Mouse (Mus musculus) kidney, embryonic 15.5 days (tissue): ENCODE measurements around the gene Gm20708. TPM values are rescaled to one million over a fixed set of nuclear protein-coding genes. Genes with fewer than 3 reads are reported as not detected.

ENCODE experiments used
- ATAC-seq: fragments of 200-750 bp; cut with Nextera tagmentation; replicated peaks from 2 replicates; pipeline ENCODE4 v1.8.0; 2017; ENCODE audit warnings: moderate TSS enrichment; ENCODE audit not compliant: low FRiP score
- H3K27ac ChIP-seq: fragments of 300-500 bp; sonication (generic); 2 replicates; pipeline ENCODE4 v1.5.1; 2015; ENCODE audit warnings: mild to moderate bottlenecking, inconsistent platforms
- H3K27me3 ChIP-seq: fragments of 300-500 bp; sonication (generic); 2 replicates; pipeline ENCODE4 v1.6.1; 2015; ENCODE audit warnings: inconsistent platforms
- H3K36me3 ChIP-seq: fragments of 300-500 bp; sonication (generic); 2 replicates; pipeline ENCODE4 v1.6.1; 2015; ENCODE audit warnings: inconsistent platforms
- H3K4me1 ChIP-seq: fragments of 300-500 bp; sonication (generic); 2 replicates; pipeline ENCODE4 v1.6.1; 2015; ENCODE audit warnings: inconsistent platforms
- H3K4me2 ChIP-seq: fragments of 300-500 bp; sonication (generic); 2 replicates; pipeline ENCODE4 v1.6.1; 2015; ENCODE audit warnings: moderate library complexity, mild to moderate bottlenecking, inconsistent platforms
- H3K4me3 ChIP-seq: fragments of 300-500 bp; sonication (generic); replicated peaks from 2 replicates; pipeline ENCODE4 v1.5.1; 2015; ENCODE audit warnings: mild to moderate bottlenecking, inconsistent platforms
- H3K9ac ChIP-seq: fragments of 300-500 bp; sonication (generic); 2 replicates; pipeline ENCODE4 v1.6.1; 2015; ENCODE audit warnings: mild to moderate bottlenecking, inconsistent platforms
- H3K9me3 ChIP-seq: fragments of 300-500 bp; sonication (generic); replicated peaks from 2 replicates; pipeline ENCODE4 v1.6.1; 2016; ENCODE audit warnings: inconsistent platforms
- WGBS: fragments of 180-500 bp; shearing (Covaris S2); methylation state at CpG from one replicate; pipeline ENCODE4 v1.1.7; 2015; ENCODE audit warnings: mixed read lengths; 5-methylcytosine and 5-hydroxymethylcytosine counted together
- polyA plus RNA-seq: library from polyadenylated mRNA; unstranded; fragments of >200 nt; fragmentation: Nextera tagmentation; extraction: Ambion mirVana; gene quantifications from 2 replicates; pipeline ENCODE4 v1.2.1, GENCODE M21; 2015

The Gm20708 gene
- 0.54 and 0.91 TPM in 2 replicates for polyA plus RNA-seq

GRCm38 (mm10) chr11:117809407-117810311 lies at the start of gene Gm20708, which contains the start of gene Syngr2:
Gene Gm20708, plus strand, starts transcription at chr11:117809668.
Gene Syngr2, plus strand, starts transcription at chr11:117809668.
- Histone ChIP-seq H3K9ac (peak within 1 kb of the TSS; percentile 66), H3K4me1 (peaks cover 25% of the 10 kb centered on the region), H3K9me3 (no peaks in the 10 kb centered on the region), H3K36me3 (peaks cover 27% of the 10 kb centered on the region), H3K27me3 (no peaks in the 10 kb centered on the region), H3K4me3 (peak within 1 kb of the TSS; percentile 78), H3K4me2 (peak within 1 kb of the TSS; percentile 89), H3K27ac (peak within 1 kb of the TSS; percentile 72)
- WGBS = under 1% methylated on average over 75 of the region's 75 CpGs
- peak; percentile 76 for ATAC-seq

GRCm38 (mm10) chr11:117760374-117761119 lies 48.9 kb upstream of the Gm20708 start:
- no peaks in the 10 kb centered on the region for H3K4me1 ChIP-seq
- H3K27me3 ChIP-seq = no peaks in the 10 kb centered on the region
- no peak overlapping the region for H3K9ac ChIP-seq
- H3K9me3 ChIP-seq = no peaks in the 10 kb centered on the region
- no peak overlapping the region for H3K4me2 ChIP-seq
- H3K36me3 ChIP-seq = peaks cover 88% of the 10 kb centered on the region
- ATAC-seq = 0 out of 2 replicates have a peak, but pooled peaks have one; percentile 37
- no peak overlapping the region for H3K4me3 ChIP-seq
- WGBS = 89% methylated on average over 26 of the region's 26 CpGs
- no peak overlapping the region for H3K27ac ChIP-seq

GRCm38 (mm10) chr11:117761801-117762200 lies 47.7 kb upstream of the Gm20708 start:
- Histone ChIP-seq H3K36me3 (peaks cover 88% of the 10 kb centered on the region), H3K4me2 (no peak overlapping the region), H3K4me3 (no peak overlapping the region), H3K4me1 (peaks cover 6% of the 10 kb centered on the region; the same call in 1 of the 2 replicates), H3K27ac (no peak overlapping the region), H3K9me3 (no peaks in the 10 kb centered on the region), H3K9ac (no peak overlapping the region), H3K27me3 (no peaks in the 10 kb centered on the region)
- WGBS = 83% methylated on average over 13 of the region's 13 CpGs
- no peak for ATAC-seq

DNA sequence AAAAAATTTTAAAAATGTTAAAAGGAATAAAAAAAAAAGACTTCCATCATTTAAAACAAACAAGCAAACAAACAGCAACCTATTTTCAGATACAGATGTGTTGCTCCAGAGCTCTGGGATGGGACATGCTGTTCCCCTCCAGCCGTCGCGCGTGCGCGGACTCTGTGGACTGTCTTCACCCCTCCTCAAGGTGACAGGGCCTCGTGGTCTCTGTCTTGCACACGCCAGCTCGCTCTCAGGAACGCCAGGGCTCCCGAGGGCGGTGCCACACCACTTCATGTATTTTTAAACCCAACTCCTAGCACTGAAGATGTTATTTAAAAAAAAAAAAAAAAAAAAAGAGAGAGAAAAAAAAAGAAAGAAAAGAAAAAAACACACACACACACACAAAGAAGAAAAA lies 47.2 kb upstream of the Gm20708 start:
- ATAC-seq = no peak
- Histone ChIP-seq H3K36me3 (peaks cover 86% of the 10 kb centered on the region), H3K9me3 (no peaks in the 10 kb centered on the region), H3K4me1 (peaks cover 6% of the 10 kb centered on the region; the same call in 1 of the 2 replicates), H3K9ac (no peak overlapping the region), H3K4me2 (no peak overlapping the region), H3K27me3 (no peaks in the 10 kb centered on the region), H3K4me3 (no peak overlapping the region), H3K27ac (no peak overlapping the region)
- 79% methylated on average over 12 of the region's 12 CpGs for WGBS

DNA sequence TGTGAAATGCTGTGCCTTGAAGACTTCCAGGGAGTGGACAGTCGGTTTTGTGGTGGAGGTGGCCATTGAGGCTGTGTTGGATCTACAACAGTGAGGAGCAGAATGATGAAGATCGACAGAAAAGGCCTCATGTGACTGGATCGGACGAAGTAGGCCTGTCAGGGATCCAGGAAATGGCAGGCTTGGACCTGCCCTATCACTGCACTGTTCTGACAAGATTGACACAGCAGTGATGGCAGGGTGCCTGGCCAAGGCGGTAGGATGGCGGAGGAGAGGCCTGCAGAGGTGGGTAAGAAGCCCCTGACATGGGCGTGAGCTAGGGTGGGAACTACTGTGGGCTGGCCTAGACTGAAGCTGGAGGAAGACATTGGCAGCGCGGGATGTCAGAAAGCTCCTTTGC lies 45.1 kb upstream of the Gm20708 start:
- H3K4me2 ChIP-seq = no peak overlapping the region
- H3K27ac ChIP-seq = no peak overlapping the region
- no peaks in the 10 kb centered on the region for H3K27me3 ChIP-seq
- no peak overlapping the region for H3K9ac ChIP-seq
- H3K36me3 ChIP-seq = peaks cover 70% of the 10 kb centered on the region
- H3K4me1 ChIP-seq = peaks cover 10% of the 10 kb centered on the region; the same call in 1 of the 2 replicates
- no peaks in the 10 kb centered on the region for H3K9me3 ChIP-seq
- H3K4me3 ChIP-seq = no peak overlapping the region
- 91% methylated on average over 9 of the region's 9 CpGs for WGBS
- no peak for ATAC-seq

- no peaks in the 10 kb centered on the region for H3K27me3 ChIP-seq
- H3K27ac ChIP-seq = no peak overlapping the region
- H3K4me2 ChIP-seq = no peak overlapping the region
- peaks cover 60% of the 10 kb centered on the region for H3K36me3 ChIP-seq
- no peak overlapping the region for H3K4me3 ChIP-seq
- no peak for ATAC-seq
- H3K9me3 ChIP-seq = no peaks in the 10 kb centered on the region
- H3K9ac ChIP-seq = no peak overlapping the region
- H3K4me1 ChIP-seq = peaks cover 14% of the 10 kb centered on the region; the same call in 1 of the 2 replicates
- 86% methylated on average over 5 of the region's 5 CpGs for WGBS
Observed at GRCm38 (mm10) chr11:117765361-117765760, 44.1 kb upstream of the Gm20708 start.

- no peak for ATAC-seq
- 0 out of 2 replicates have a peak overlapping the region, but pooled peaks have one; percentile 27 for H3K27ac ChIP-seq
- peaks cover 18% of the 10 kb centered on the region; the same call in 1 of the 2 replicates for H3K4me1 ChIP-seq
- no peak overlapping the region for H3K9ac ChIP-seq
- H3K9me3 ChIP-seq = no peaks in the 10 kb centered on the region
- no peak overlapping the region for H3K4me2 ChIP-seq
- H3K36me3 ChIP-seq = peaks cover 54% of the 10 kb centered on the region
- WGBS = 82% methylated on average over 3 of the region's 3 CpGs
- no peak overlapping the region for H3K4me3 ChIP-seq
- H3K27me3 ChIP-seq = no peaks in the 10 kb centered on the region
Observed at GRCm38 (mm10) chr11:117766275-117766674, 43.2 kb upstream of the Gm20708 start.

DNA sequence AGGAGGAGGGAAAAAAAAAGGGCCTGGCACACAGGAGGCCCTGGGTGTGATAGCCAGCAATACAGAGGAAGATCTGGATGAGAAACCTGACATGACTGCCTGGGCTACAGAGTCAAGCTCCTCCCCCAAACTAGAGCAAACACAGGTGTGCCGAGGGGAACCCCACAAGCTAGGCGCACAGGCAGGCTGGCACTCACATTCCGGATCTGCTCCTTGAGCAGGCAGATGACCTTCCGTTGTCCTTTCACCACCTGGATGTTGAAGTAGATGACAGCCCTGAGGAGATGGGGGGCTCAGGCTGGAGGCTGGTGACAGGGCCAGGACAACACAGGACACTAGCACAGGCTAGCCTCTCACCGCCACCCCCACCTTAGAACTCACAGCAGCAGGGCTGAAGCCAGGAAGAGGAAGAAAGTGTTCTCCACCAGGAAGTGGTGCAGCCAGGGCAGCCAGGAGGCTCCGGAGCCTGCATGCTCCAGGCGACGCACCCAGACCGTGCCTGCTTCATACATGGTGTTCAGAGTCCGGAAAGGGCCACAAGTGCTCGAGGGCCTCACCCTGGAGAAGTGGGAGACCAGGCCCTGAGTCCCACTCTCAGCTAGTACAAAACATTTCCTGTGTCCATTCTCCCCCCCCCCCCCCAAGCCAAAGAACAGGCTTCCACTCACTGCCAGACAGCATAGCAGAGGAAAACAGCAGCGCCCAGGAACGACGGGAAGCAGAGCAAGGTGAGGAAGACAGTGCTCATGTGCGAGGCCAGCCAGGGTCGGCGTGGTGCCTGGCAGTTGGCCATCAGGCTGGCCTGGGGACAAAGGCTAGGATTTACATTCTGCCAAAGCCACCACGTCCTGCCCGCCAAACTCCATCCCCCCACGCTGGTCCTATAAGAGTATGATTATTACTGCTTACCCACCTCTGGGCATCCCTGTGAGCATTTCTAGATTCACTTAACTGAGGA lies 40.5 kb upstream of the Gm20708 start:
- no peak for ATAC-seq
- H3K4me3 ChIP-seq = no peak overlapping the region
- peaks cover 18% of the 10 kb centered on the region; the same call in 1 of the 2 replicates for H3K4me1 ChIP-seq
- peaks cover 61% of the 10 kb centered on the region for H3K36me3 ChIP-seq
- H3K27me3 ChIP-seq = no peaks in the 10 kb centered on the region
- 0 out of 2 replicates have a peak overlapping the region, but pooled peaks have one; percentile 37 for H3K27ac ChIP-seq
- no peak overlapping the region for H3K4me2 ChIP-seq
- WGBS = 78% methylated on average over 20 of the region's 20 CpGs
- H3K9me3 ChIP-seq = no peaks in the 10 kb centered on the region
- no peak overlapping the region for H3K9ac ChIP-seq

DNA sequence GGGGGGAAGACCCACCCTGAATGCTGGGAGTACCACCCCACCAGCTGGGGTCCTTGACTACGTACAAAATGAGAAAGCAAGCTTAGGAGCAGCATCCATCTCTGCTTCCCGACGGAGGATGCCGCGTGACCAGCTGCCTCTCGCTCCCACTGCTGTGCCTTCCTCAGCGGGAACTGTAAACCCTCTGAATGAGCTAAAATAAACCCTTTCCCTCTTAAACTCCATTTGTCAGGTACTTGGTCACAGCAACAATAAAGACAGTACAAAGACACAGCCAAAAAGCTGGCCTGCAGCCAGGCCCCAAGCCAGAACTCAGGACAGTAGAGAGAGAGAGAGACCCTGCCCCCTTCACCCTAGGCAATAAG lies 39.8 kb upstream of the Gm20708 start:
- Histone ChIP-seq H3K27me3 (no peaks in the 10 kb centered on the region), H3K4me1 (peaks cover 18% of the 10 kb centered on the region; the same call in 1 of the 2 replicates), H3K9ac (no peak overlapping the region), H3K36me3 (peaks cover 61% of the 10 kb centered on the region), H3K27ac (no peak overlapping the region), H3K4me3 (no peak overlapping the region), H3K9me3 (no peaks in the 10 kb centered on the region), H3K4me2 (no peak overlapping the region)
- 89% methylated on average over 7 of the region's 7 CpGs for WGBS
- no peak for ATAC-seq

- Histone ChIP-seq H3K27ac (no peak overlapping the region), H3K4me1 (peaks cover 18% of the 10 kb centered on the region; the same call in 1 of the 2 replicates), H3K36me3 (peaks cover 61% of the 10 kb centered on the region), H3K4me2 (no peak overlapping the region), H3K4me3 (no peak overlapping the region), H3K9me3 (no peaks in the 10 kb centered on the region), H3K27me3 (no peaks in the 10 kb centered on the region), H3K9ac (no peak overlapping the region)
- no peak for ATAC-seq
- 68% methylated on average over 10 of the region's 10 CpGs for WGBS
Observed at GRCm38 (mm10) chr11:117770407-117770806, 39.1 kb upstream of the Gm20708 start.

- Histone ChIP-seq H3K27ac (no peak overlapping the region), H3K9me3 (no peaks in the 10 kb centered on the region), H3K27me3 (no peaks in the 10 kb centered on the region), H3K4me2 (no peak overlapping the region), H3K4me3 (no peak overlapping the region), H3K4me1 (peaks cover 13% of the 10 kb centered on the region; the same call in 1 of the 2 replicates), H3K9ac (no peak overlapping the region), H3K36me3 (peaks cover 58% of the 10 kb centered on the region)
- no peak for ATAC-seq
- WGBS = 96% methylated on average over 7 of the region's 7 CpGs
Observed at GRCm38 (mm10) chr11:117772352-117772751, 37.1 kb upstream of the Gm20708 start.
